Mouse (Mus musculus) limb, embryonic 11.5 days (tissue): ENCODE measurements around the gene Runx2. TPM values are rescaled to one million over a fixed set of nuclear protein-coding genes. Genes with fewer than 3 reads are reported as not detected.

Source experiments
- ATAC-seq: fragments of 200-750 bp; cut with Nextera tagmentation; 2 replicates; pipeline ENCODE4 v1.8.0; 2017; ENCODE audit warnings: low read depth; ENCODE audit not compliant: insufficient number of reproducible peaks, low FRiP score, low TSS enrichment
- DNase-seq: peaks from one replicate; pipeline ENCODE4 v3.0.0-alpha.2; 2015; ENCODE audit warnings: low spot score
- H3K27ac ChIP-seq: fragments of 300-500 bp; sonication (generic); replicated peaks from 2 replicates; pipeline ENCODE4 v1.5.1; 2014; ENCODE audit warnings: low read depth, mild to moderate bottlenecking, low read length
- H3K27me3 ChIP-seq: fragments of 300-500 bp; sonication (generic); 2 replicates; pipeline ENCODE4 v1.6.1; 2014; ENCODE audit warnings: mild to moderate bottlenecking, low read length, mixed read lengths; ENCODE audit not compliant: control insufficient read depth, insufficient read depth
- H3K36me3 ChIP-seq: fragments of 300-500 bp; sonication (generic); 2 replicates; pipeline ENCODE4 v1.6.1; 2014; ENCODE audit warnings: mild to moderate bottlenecking, low read length, moderate library complexity, mixed read lengths; ENCODE audit not compliant: control insufficient read depth, insufficient read depth
- H3K4me1 ChIP-seq: fragments of 300-500 bp; sonication (generic); 2 replicates; pipeline ENCODE4 v1.6.1; 2014; ENCODE audit warnings: low read length, mixed read lengths; ENCODE audit not compliant: control insufficient read depth, insufficient read depth
- H3K4me2 ChIP-seq: fragments of 300-500 bp; sonication (generic); 2 replicates; pipeline ENCODE4 v1.6.1; 2014; ENCODE audit warnings: low read depth, mild to moderate bottlenecking, moderate library complexity; ENCODE audit not compliant: severe bottlenecking
- H3K4me3 ChIP-seq: fragments of 300-500 bp; sonication (generic); 2 replicates; pipeline ENCODE4 v1.5.1; 2014; ENCODE audit warnings: low read depth, low read length
- H3K9ac ChIP-seq: fragments of 300-500 bp; sonication (generic); 2 replicates; pipeline ENCODE4 v1.6.1; 2014; ENCODE audit warnings: mild to moderate bottlenecking, low read length
- H3K9me3 ChIP-seq: fragments of 300-500 bp; sonication (generic); 2 replicates; pipeline ENCODE4 v1.6.1; 2016; ENCODE audit warnings: low read length; ENCODE audit not compliant: control insufficient read depth
- WGBS: fragments of 180-500 bp; shearing (Covaris S2); extraction: QIAGEN DNeasy Blood & Tissue Kit; methylation state at CpG from one replicate; pipeline ENCODE4 v1.1.7; 2014; 5-methylcytosine and 5-hydroxymethylcytosine counted together
- polyA plus RNA-seq: library from polyadenylated mRNA; unstranded; fragments of >200 nt; fragmentation: Nextera tagmentation; extraction: Ambion mirVana; gene quantifications from 2 replicates; pipeline ENCODE4 v1.2.1, GENCODE M21; 2014

Gene Runx2
- polyA plus RNA-seq, 1 experiment from 2014 or later: 5.8 TPM

DNA sequence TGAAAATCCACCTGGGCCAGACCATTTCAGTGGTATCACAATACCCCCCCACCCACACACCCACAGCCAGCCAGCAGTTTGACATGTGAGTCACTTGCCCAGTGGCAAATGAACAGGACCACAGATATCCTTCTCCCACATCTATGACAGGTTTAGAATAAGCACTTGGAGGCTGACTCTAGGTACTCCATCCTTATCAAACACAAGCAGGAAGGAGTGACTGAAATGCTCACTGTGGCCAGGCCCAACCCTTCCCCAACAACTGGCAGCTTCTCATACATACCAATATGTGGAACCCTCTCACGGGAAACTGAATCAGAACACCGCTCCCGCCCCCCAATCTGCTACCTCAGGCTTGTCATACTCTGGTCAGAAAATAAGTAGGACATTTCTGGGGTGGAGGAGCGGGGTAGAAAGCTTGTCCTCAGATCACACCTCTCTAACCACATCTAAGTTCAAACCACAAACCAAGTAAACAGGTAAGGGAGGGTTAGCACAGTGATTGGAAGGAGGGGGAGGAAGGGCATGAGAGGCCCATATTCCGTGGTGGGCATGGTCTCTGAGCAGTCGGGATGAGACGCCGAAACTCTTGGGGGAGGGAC lies 245.5 kb downstream of the Runx2 start:
- 86% methylated on average over 8 of the region's 8 CpGs for WGBS
- H3K4me2 ChIP-seq: no peak overlapping the region
- no peak overlapping the region for H3K4me3 ChIP-seq
- peaks cover 21% of the 10 kb centered on the region for H3K4me1 ChIP-seq
- no peaks in the 10 kb centered on the region for H3K36me3 ChIP-seq
- ATAC-seq (no peak), DNase-seq (no peak)
- no peak overlapping the region for H3K9ac ChIP-seq
- H3K27me3 ChIP-seq: no peaks in the 10 kb centered on the region
- no peak overlapping the region for H3K27ac ChIP-seq
- H3K9me3 ChIP-seq: no peaks in the 10 kb centered on the region

DNA sequence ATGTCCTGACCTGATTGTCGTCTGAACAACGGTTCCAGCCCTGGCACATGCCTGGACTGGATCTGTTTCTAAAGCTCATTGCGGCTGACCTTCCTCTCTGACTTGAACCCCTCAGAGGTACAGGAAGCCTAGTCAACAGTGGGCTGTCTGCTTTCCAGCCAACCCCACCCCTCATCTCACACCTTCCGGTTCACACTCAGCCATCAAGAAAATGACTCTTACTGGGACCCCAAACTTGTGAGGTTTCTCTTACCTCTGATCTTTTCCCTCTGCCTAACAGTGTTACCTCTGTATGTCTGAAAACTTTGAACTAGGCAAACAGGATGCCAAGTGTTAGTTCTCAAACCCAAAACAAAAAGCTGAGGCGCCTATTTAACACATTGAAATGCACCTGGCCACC lies 247.6 kb downstream of the Runx2 start:
- no peak overlapping the region for H3K27ac ChIP-seq
- H3K4me3 ChIP-seq: no peak overlapping the region
- WGBS: 75% methylated on average over 5 of the region's 5 CpGs
- no peak overlapping the region for H3K9ac ChIP-seq
- H3K27me3 ChIP-seq: no peaks in the 10 kb centered on the region; the same call in 1 of the 2 replicates
- H3K4me2 ChIP-seq: no peak overlapping the region
- H3K9me3 ChIP-seq: no peaks in the 10 kb centered on the region
- peaks cover 29% of the 10 kb centered on the region for H3K4me1 ChIP-seq
- no peaks in the 10 kb centered on the region for H3K36me3 ChIP-seq
- DNase-seq (no peak), ATAC-seq (no peak)

DNA sequence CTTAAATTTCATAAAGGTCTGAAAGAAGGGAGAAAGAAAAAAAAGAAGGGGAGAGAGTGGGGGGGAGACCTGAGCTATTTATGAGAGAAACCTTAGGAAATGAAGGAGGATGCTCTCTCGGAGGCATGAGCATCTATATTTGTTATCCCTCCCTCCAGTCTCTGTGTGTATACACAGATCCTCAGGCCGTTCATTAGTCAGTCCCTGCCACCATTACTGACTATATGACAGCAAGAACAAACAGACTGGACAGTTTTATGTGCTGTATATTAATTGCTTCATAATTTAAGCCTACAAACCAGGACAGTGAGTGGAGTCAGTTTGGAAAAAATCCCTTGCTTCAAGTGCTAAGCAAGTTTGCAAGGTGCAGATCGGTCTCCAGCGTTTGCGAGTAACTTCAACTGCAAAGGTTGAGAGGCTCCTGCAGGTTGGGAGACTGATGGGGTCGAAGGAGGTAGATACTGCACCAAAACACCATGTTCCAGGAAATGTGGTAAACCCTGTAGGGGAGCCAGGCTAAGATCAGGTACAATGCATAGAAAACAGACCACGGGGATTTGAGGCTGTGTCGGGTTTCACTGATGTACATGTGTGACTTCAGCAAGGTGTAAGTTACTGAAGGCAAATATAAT lies 248.6 kb downstream of the Runx2 start:
- Histone ChIP-seq H3K4me1 (peaks cover 29% of the 10 kb centered on the region), H3K9me3 (no peaks in the 10 kb centered on the region), H3K4me3 (no peak overlapping the region), H3K27ac (0 out of 2 replicates have a peak overlapping the region, but pooled peaks have one; percentile 30), H3K36me3 (no peaks in the 10 kb centered on the region), H3K27me3 (peaks cover 3% of the 10 kb centered on the region; the same call in 1 of the 2 replicates), H3K4me2 (no peak overlapping the region), H3K9ac (no peak overlapping the region)
- no peak for DNase-seq
- ATAC-seq: no peak
- WGBS: 60% methylated on average over 8 of the region's 8 CpGs

DNA sequence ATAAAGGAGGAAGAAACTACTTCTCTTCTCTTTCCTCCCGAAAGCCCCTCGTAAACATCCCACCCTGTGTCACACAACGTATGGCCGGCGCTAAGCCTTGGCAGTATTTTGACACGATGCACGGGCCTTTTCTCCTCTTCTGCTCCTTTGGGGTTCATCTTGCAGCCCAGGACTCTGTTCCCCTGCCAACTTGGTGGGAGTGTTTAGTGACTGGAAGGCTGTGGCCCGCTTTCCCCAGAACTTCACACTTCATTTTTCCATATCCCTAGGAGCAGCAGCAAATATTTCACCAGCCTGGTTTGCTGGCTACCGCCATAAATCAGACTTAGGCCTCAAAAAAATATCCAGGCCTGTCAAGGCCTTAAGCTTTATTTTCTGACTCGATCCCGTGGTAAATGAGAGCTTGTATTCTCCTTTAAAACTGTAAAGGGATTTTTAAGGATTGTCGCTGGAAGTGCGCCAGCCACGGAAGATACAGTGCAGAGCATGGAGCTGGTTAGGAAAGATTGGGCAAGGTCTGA lies 249.2 kb downstream of the Runx2 start:
- Histone ChIP-seq H3K27ac (0 out of 2 replicates have a peak overlapping the region, but pooled peaks have one; percentile 30), H3K9me3 (no peaks in the 10 kb centered on the region), H3K9ac (no peak overlapping the region), H3K4me1 (peaks cover 29% of the 10 kb centered on the region), H3K36me3 (no peaks in the 10 kb centered on the region), H3K4me2 (no peak overlapping the region), H3K27me3 (peaks cover 3% of the 10 kb centered on the region; the same call in 1 of the 2 replicates), H3K4me3 (no peak overlapping the region)
- ATAC-seq (peak; percentile 73; the same call in 1 of the 2 replicates), DNase-seq (peak; percentile 66)
- 30% methylated on average over 14 of the region's 14 CpGs for WGBS

DNA sequence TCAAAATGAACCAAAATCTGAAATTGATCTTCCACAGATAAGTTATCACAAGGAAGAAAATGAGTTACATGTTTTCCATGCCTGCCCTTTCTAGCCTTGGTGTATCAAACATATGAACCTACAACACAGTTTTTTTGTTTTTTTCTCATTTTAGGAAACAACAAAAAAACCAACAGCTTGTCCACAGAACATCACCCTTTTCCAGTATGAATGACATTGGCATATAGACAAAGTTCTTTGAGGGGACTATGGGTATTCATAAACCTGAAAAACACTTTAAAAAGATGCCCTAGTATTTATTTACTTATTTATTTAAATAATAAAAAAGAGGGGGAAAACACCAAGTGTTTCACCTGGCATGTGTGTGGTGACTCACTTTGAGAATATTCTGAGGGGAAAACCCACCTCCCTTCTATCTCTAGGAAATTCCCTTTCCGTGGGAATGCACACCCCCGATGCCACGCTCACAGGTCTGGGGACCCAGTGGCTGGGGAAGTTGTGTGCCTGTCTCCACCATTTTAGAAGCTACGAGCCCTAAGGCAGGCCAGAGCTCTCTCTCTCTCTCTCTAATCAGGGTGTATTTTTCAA lies 249.9 kb downstream of the Runx2 start:
- no peak overlapping the region for H3K4me2 ChIP-seq
- peaks cover 29% of the 10 kb centered on the region for H3K4me1 ChIP-seq
- WGBS: 42% methylated on average over 4 of the region's 4 CpGs
- ATAC-seq (peak; percentile 19; the same call in 1 of the 2 replicates), DNase-seq (no peak)
- H3K9me3 ChIP-seq: no peaks in the 10 kb centered on the region
- no peak overlapping the region for H3K4me3 ChIP-seq
- H3K27ac ChIP-seq: no peak overlapping the region
- peaks cover 3% of the 10 kb centered on the region; the same call in 1 of the 2 replicates for H3K27me3 ChIP-seq
- H3K9ac ChIP-seq: no peak overlapping the region
- no peaks in the 10 kb centered on the region for H3K36me3 ChIP-seq

DNA sequence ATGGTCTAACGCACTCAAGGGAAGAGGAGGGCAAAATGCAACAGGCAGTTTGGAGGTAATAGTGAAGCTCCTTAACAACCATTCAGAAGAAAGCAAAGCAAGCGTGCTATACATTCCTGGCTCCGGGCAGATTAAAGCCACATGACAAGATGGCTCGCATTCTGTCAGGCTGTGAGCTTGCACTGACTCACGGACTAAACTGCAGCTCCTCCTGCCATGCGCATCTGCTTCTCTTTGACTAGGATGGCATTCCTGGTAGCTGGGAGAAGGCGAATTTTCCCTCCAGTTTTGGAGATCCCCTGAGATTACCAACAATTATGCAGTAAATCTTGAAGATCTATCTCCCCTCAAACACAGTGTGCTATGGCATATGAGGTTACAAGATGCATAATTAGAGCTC lies 254.6 kb downstream of the Runx2 start:
- Histone ChIP-seq H3K4me2 (no peak overlapping the region), H3K27me3 (peaks cover 3% of the 10 kb centered on the region; the same call in 1 of the 2 replicates), H3K27ac (no peak overlapping the region), H3K9me3 (no peaks in the 10 kb centered on the region), H3K36me3 (no peaks in the 10 kb centered on the region), H3K4me1 (peaks cover 14% of the 10 kb centered on the region), H3K9ac (no peak overlapping the region), H3K4me3 (no peak overlapping the region)
- DNase-seq: no peak
- 25% methylated on average over 7 of the region's 7 CpGs for WGBS
- ATAC-seq: no peak

DNA sequence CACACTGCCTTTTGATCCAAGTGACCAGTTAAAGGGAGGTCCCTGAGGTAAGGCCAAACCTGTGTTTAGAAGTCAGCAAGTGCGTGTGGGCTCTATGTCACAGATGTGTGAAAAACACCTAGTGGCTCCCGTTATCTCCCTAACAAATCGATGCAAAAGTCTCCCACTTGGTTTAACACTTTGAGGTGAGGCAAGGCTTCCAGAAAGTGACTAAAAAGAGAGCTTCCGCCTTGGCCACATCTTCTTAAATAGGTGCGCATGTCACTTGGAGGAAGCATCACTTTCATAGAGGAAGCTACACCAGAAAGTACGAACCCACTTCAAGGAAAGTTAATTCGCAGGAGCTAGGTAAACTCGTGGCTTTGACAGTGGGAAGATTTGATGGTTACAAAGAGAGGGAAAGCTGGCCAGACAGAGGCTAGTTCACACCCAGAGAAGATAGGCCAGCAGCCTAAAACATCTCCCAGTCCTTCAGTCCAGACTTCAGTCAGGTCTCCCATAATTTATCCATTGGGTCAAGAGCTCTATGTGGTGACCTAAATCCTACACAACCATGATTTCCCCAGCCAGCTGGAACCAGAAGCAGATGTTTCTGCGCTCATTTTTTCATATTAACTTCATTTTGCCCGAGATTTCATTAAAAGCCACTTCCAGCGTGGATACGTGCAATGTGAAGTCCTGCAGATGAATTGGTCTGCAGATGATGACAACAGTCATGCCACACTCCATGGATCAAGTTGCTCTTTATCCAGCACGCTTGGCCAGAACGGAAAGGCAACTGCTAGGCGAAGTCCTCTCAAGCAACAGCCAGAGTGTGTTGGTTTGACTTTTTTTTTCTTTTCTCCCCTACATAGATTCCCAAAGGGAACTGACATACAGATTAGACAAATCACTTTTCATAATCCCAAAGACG lies 257.1 kb downstream of the Runx2 start:
- Histone ChIP-seq H3K36me3 (no peaks in the 10 kb centered on the region), H3K27ac (no peak overlapping the region), H3K9ac (no peak overlapping the region), H3K4me2 (no peak overlapping the region), H3K4me3 (no peak overlapping the region), H3K27me3 (peaks cover 3% of the 10 kb centered on the region; the same call in 1 of the 2 replicates), H3K4me1 (no peaks in the 10 kb centered on the region), H3K9me3 (no peaks in the 10 kb centered on the region)
- DNase-seq (peak; percentile 61), ATAC-seq (no peak)
- WGBS: 62% methylated on average over 16 of the region's 16 CpGs

DNA sequence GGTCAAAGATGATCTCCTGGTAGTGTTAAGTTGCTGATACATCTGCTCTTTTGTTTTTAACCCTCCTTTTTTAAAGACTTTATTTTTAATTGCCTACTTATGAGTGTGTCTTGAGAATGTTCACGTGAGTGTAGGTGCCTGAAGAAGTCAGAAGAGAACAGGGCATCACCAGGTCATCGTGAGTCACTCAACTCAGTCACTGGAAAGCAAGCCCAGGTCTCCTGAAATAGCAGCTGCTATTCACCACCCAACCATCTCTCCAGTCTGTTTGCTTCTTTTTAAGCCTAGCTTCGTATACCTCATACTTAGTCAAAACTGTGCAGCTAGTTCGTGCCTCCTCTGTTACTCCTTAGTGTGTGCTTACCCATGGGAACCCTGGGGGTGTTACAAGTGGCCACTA lies 259.7 kb downstream of the Runx2 start:
- Histone ChIP-seq H3K27ac (no peak overlapping the region), H3K4me2 (no peak overlapping the region), H3K9me3 (no peaks in the 10 kb centered on the region), H3K9ac (no peak overlapping the region), H3K4me3 (no peak overlapping the region), H3K4me1 (no peaks in the 10 kb centered on the region), H3K36me3 (no peaks in the 10 kb centered on the region), H3K27me3 (no peaks in the 10 kb centered on the region)
- no peak for ATAC-seq
- no peak for DNase-seq
- 88% methylated on average over 4 of the region's 4 CpGs for WGBS
